Mouse (Mus musculus) embryonic facial prominence, embryonic 14.5 days (tissue): ENCODE measurements at regions not wholly inside any gene's neighbourhood (a gene's known extent, or its start where the extent isn't known, plus 50 kb on each side); places are given as distances from the start of the nearest gene placed in this dataset.

Source experiments
- ATAC-seq: fragments of 200-750 bp; cut with Nextera tagmentation; 2 replicates; pipeline ENCODE4 v1.8.0; 2017; ENCODE audit warnings: low read depth, moderate number of reproducible peaks, moderate TSS enrichment
- DNase-seq: peaks from one replicate; pipeline ENCODE4 v3.0.0-alpha.2; 2015; ENCODE audit warnings: low spot score
- H3K27ac ChIP-seq: fragments of 300-500 bp; sonication (generic); replicated peaks from 2 replicates; pipeline ENCODE4 v1.5.1; 2014; ENCODE audit warnings: low read depth, mild to moderate bottlenecking, low read length, moderate library complexity
- H3K27me3 ChIP-seq: fragments of 300-500 bp; sonication (generic); replicated peaks from 2 replicates; pipeline ENCODE4 v1.6.1; 2014; ENCODE audit warnings: low read length; ENCODE audit not compliant: control insufficient read depth, insufficient read depth
- H3K36me3 ChIP-seq: fragments of 300-500 bp; sonication (generic); 2 replicates; pipeline ENCODE4 v1.6.1; 2014; ENCODE audit warnings: low read length, mixed read lengths; ENCODE audit not compliant: control insufficient read depth, insufficient read depth
- H3K4me1 ChIP-seq: fragments of 300-500 bp; sonication (generic); 2 replicates; pipeline ENCODE4 v1.6.1; 2014; ENCODE audit warnings: antibody characterized with exemption, low read length; ENCODE audit not compliant: control insufficient read depth, insufficient read depth
- H3K4me2 ChIP-seq: fragments of 300-500 bp; sonication (generic); 2 replicates; pipeline ENCODE4 v1.6.1; 2014; ENCODE audit warnings: low read depth, mild to moderate bottlenecking, low read length, moderate library complexity, mixed read lengths
- H3K4me3 ChIP-seq: fragments of 300-500 bp; sonication (generic); 2 replicates; pipeline ENCODE4 v1.5.1; 2014; ENCODE audit warnings: low read depth, mild to moderate bottlenecking, low read length
- H3K9ac ChIP-seq: fragments of 300-500 bp; sonication (generic); 2 replicates; pipeline ENCODE4 v1.6.1; 2014; ENCODE audit warnings: low read depth, mild to moderate bottlenecking, low read length, moderate library complexity, mixed read lengths
- H3K9me3 ChIP-seq: fragments of 300-500 bp; sonication (generic); 2 replicates; pipeline ENCODE4 v1.6.1; 2016; ENCODE audit warnings: low read length; ENCODE audit not compliant: control insufficient read depth
- WGBS: fragments of 180-500 bp; shearing (Covaris S2); extraction: QIAGEN DNeasy Blood & Tissue Kit; methylation state at CpG from one replicate; pipeline ENCODE4 v1.1.7; 2014; 5-methylcytosine and 5-hydroxymethylcytosine counted together

DNA sequence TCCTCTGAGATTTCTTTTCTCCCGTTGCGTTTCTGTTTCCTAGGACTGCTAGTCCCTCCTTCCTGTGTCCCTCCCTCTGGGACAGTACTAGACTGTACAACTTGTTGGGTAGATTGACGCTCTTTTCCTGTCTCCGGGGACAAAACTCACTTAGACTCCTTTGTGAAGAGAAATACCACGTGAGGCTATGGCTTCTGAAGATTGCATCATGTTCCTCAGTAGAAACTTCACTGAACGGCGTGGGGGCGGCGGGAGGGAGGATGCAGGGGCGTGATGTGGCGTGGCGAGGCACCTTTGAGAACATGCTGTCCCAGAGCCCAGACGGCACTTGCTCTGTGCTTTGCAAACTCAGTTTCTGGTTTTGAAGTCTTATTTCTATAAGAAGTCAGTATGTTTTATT is 78.5 kb downstream of the Spata18 start:
- no peaks in the 10 kb centered on the region for H3K27me3 ChIP-seq
- H3K9me3 ChIP-seq = 0 out of 2 replicates have a peak, but pooled peaks cover 3% of the 10 kb centered on the region
- DNase-seq (no peak), ATAC-seq (no peak)
- H3K4me1 ChIP-seq = peaks cover 5% of the 10 kb centered on the region; the same call in 1 of the 2 replicates
- no peak overlapping the region for H3K4me2 ChIP-seq
- H3K27ac ChIP-seq = no peak overlapping the region
- no peak overlapping the region for H3K9ac ChIP-seq
- H3K36me3 ChIP-seq = no peaks in the 10 kb centered on the region
- H3K4me3 ChIP-seq = no peak overlapping the region
- WGBS = 78% methylated on average over 13 of the region's 13 CpGs

GRCm38 (mm10) chr5:73731423-73731822 is 80.2 kb downstream of the Spata18 start:
- H3K36me3 ChIP-seq = no peaks in the 10 kb centered on the region
- ATAC-seq = no peak
- 59% methylated on average over 9 of the region's 9 CpGs for WGBS
- H3K4me1 ChIP-seq = peaks cover 5% of the 10 kb centered on the region; the same call in 1 of the 2 replicates
- H3K27ac ChIP-seq = no peak overlapping the region; the same call in 1 of the 2 replicates
- H3K4me3 ChIP-seq = no peak overlapping the region
- no peaks in the 10 kb centered on the region for H3K27me3 ChIP-seq
- no peak overlapping the region for H3K4me2 ChIP-seq
- H3K9me3 ChIP-seq = no peaks in the 10 kb centered on the region
- DNase-seq = no peak
- H3K9ac ChIP-seq = no peak overlapping the region

GRCm38 (mm10) chr5:73731991-73732565 is 80.9 kb downstream of the Spata18 start:
- peaks cover 5% of the 10 kb centered on the region; the same call in 1 of the 2 replicates for H3K4me1 ChIP-seq
- H3K4me2 ChIP-seq = no peak overlapping the region
- H3K27ac ChIP-seq = no peak overlapping the region
- no peaks in the 10 kb centered on the region for H3K9me3 ChIP-seq
- DNase-seq (peak; percentile 30), ATAC-seq (no peak)
- H3K9ac ChIP-seq = no peak overlapping the region
- no peaks in the 10 kb centered on the region for H3K36me3 ChIP-seq
- H3K4me3 ChIP-seq = no peak overlapping the region
- no peaks in the 10 kb centered on the region for H3K27me3 ChIP-seq
- 27% methylated on average over 9 of the region's 9 CpGs for WGBS

GRCm38 (mm10) chr5:73740766-73741165 is 89.6 kb downstream of the Spata18 start:
- Histone ChIP-seq H3K27ac (no peak overlapping the region), H3K36me3 (no peaks in the 10 kb centered on the region), H3K9me3 (no peaks in the 10 kb centered on the region), H3K9ac (no peak overlapping the region), H3K4me2 (no peak overlapping the region), H3K4me1 (no peaks in the 10 kb centered on the region), H3K4me3 (no peak overlapping the region), H3K27me3 (no peaks in the 10 kb centered on the region)
- DNase-seq (peak; percentile 26), ATAC-seq (no peak)
- WGBS = 52% methylated on average over 3 of the region's 3 CpGs

DNA sequence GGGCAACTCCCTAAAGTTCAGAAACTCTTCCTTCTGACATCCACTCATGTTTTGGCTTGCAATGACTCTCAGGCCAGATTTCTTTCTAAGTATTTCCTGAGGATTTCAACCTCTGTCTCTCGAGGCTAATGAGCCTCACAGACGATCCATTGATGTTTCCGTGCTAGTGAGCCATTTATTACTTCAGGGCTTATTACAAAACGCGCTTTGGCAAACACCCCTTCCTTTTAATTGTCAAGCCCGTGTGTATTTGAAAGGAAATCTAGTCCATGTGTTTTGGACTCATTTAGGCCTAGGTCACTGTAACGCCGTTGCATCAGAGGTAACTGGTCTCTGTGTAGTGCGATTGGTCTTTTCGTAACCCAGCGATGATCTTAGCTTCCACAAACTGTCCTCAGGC is 90.3 kb downstream of the Spata18 start:
- ATAC-seq (no peak), DNase-seq (peak; percentile 25)
- no peaks in the 10 kb centered on the region for H3K9me3 ChIP-seq
- WGBS = 58% methylated on average over 11 of the region's 11 CpGs
- no peak overlapping the region for H3K27ac ChIP-seq
- no peak overlapping the region for H3K4me3 ChIP-seq
- no peak overlapping the region for H3K4me2 ChIP-seq
- H3K36me3 ChIP-seq = no peaks in the 10 kb centered on the region
- no peaks in the 10 kb centered on the region for H3K4me1 ChIP-seq
- no peak overlapping the region for H3K9ac ChIP-seq
- no peaks in the 10 kb centered on the region for H3K27me3 ChIP-seq

DNA sequence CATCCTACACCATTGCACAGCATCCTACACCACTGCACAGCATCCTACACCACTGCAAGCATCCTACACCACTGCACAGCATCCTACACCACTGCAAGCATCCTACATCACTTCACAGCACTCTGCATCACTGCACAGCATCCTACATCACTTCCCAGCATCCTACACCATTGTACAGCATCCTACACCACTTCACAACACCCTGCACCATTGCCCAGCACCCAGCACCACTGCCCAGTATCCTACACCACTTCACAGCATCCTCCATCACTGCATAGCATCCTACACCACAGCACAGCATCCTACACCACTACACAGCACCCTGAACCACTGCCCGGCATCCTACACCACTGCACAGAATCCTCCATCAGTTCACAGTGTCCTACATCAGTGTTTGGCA is 92.8 kb downstream of the Spata18 start:
- H3K27me3 ChIP-seq = no peaks in the 10 kb centered on the region
- H3K4me3 ChIP-seq = no peak overlapping the region
- WGBS = 88% methylated on average over 1 of the region's 1 CpGs
- DNase-seq = no peak
- ATAC-seq = no peak
- H3K4me2 ChIP-seq = no peak overlapping the region
- H3K36me3 ChIP-seq = no peaks in the 10 kb centered on the region
- no peak overlapping the region for H3K9ac ChIP-seq
- no peak overlapping the region for H3K27ac ChIP-seq
- no peaks in the 10 kb centered on the region for H3K4me1 ChIP-seq
- no peaks in the 10 kb centered on the region for H3K9me3 ChIP-seq

DNA sequence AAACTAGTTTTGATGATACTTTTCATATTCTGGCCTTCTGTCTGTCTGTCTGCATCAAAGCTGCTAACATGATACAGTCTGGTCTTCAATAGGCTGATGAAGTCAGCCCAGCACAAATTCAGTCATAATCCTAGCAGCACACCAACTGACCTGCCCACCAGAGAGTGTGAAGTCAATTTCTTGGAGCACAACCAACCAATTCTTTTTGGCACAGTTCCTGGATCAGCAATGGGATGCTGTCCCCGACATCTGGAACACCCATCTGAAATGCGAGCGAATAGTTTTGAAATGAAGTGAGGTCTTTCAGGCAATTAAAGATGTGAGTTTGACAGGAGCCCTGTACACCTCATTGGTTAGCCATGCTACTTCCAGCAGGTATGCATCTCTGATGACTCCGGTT is 98.6 kb downstream of the Spata18 start:
- Histone ChIP-seq H3K4me2 (no peak overlapping the region), H3K9ac (no peak overlapping the region), H3K27me3 (no peaks in the 10 kb centered on the region), H3K4me1 (peaks cover 14% of the 10 kb centered on the region; the same call in 1 of the 2 replicates), H3K27ac (no peak overlapping the region), H3K9me3 (no peaks in the 10 kb centered on the region), H3K4me3 (no peak overlapping the region), H3K36me3 (no peaks in the 10 kb centered on the region)
- DNase-seq (no peak), ATAC-seq (no peak; the same call in 1 of the 2 replicates)
- 37% methylated on average over 4 of the region's 4 CpGs for whole genome bisulfite sequencing

- Histone ChIP-seq H3K9me3 (no peaks in the 10 kb centered on the region), H3K27ac (peak overlapping the region; percentile 8; the same call in 1 of the 2 replicates), H3K9ac (no peak overlapping the region), H3K4me2 (no peak overlapping the region), H3K36me3 (no peaks in the 10 kb centered on the region), H3K4me3 (no peak overlapping the region), H3K27me3 (no peaks in the 10 kb centered on the region), H3K4me1 (peaks cover 27% of the 10 kb centered on the region)
- 73% methylated on average over 10 of the region's 10 CpGs for WGBS
- ATAC-seq = no peak
- DNase-seq = peak; percentile 68
Observed at GRCm38 (mm10) chr5:73752225-73752644, 101.1 kb downstream of the Spata18 start.

DNA sequence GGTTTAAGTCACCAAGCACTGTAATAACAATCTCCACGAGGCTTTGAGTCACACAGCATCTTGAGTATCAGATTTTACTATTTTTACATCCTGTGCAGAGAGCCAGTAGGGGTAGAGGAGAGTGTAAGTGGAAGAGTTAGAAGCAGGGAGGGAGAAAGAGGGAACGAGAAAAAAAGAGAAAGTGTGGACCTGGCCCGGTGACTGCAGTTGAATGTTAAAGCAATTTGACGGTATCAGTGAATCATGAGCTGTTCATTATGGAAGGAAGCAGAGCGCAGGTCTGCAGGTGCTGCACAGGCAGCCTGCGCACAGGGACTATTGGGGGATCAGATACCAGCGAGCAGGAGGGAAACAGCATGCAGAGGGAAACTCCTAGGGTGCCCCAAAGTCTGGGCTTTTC is 102.6 kb downstream of the Spata18 start:
- no peak overlapping the region; the same call in 1 of the 2 replicates for H3K27ac ChIP-seq
- DNase-seq (peak; percentile 48), ATAC-seq (peak; percentile 73)
- no peak overlapping the region for H3K9ac ChIP-seq
- peaks cover 30% of the 10 kb centered on the region for H3K4me1 ChIP-seq
- no peak overlapping the region for H3K4me2 ChIP-seq
- H3K9me3 ChIP-seq = no peaks in the 10 kb centered on the region
- H3K27me3 ChIP-seq = no peaks in the 10 kb centered on the region
- no peak overlapping the region for H3K4me3 ChIP-seq
- H3K36me3 ChIP-seq = no peaks in the 10 kb centered on the region
- WGBS = 31% methylated on average over 7 of the region's 7 CpGs
